Mouse (Mus musculus) MN1 (cell line): ENCODE measurements around the gene Nr3c2.

ENCODE experiments used
- DNase-seq: peaks from one replicate; pipeline ENCODE4 v3.0.0-alpha.2; 2016; ENCODE audit warnings: low spot score

Nr3c2 gene

DNA sequence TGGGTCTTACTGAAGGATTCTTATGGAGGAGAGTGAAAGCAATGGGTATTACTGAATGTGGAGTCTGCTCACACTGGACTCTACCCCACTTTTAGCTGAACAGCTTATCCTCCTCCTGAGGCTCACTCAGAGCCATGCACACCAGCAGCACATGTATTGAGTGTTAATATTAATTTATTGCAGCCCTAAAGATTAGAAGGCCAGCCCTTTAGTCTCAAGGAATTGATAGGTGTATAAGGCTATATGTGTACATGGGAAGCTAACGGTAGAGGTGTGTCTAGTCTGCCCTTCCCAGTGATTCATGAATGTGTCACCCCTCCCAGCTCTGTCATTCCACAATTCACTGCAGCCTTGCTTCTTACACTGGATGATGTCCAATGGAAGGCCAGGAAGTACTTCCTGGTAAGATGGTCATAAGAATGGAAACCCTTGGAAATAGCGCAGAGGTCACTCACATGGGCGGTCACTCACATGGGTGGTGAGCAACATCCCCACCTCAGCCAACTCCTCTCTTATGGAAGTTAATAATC is 156.3 kb downstream of the Nr3c2 start:
- no peak for DNase-seq

DNA sequence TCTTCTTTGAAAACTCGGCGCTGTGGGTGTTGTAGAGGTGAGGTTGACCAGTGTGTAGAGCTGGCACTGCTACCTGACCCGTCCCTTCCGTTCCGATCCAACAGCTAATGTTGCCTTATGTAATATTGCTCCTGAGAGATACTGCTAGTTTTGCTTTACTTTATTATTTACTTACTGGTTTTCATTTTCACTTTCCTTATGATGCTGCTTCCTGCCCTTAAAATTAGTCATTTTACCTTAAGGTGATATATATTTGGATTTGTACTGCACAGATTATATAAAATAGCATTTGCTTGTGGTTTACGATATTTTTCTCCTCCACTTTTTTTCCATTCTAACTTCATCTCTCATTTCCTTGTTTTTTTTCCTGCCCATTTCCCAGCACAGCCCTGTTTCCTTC is 157.6 kb downstream of the Nr3c2 start:
- DNase-seq: no peak

DNA sequence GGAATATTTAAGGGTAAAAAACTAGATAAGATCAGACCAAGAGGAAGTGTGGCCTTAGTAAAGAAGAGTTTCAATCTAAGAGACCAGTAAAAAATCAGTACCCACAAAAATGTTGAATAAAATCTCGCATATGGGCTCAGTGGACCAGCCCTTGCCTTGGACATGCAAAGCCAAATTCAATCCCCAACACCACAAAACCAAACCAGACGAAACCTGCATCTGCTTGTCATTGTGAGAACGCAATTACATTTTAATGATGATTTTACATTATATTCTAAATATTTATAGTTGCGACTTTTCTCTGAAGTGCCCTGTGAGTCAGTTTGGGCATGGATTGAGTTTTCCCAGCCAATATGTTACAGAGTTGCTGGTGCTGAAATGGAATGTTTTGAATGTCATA is 183.4 kb downstream of the Nr3c2 start:
- DNase-seq: no peak

DNA sequence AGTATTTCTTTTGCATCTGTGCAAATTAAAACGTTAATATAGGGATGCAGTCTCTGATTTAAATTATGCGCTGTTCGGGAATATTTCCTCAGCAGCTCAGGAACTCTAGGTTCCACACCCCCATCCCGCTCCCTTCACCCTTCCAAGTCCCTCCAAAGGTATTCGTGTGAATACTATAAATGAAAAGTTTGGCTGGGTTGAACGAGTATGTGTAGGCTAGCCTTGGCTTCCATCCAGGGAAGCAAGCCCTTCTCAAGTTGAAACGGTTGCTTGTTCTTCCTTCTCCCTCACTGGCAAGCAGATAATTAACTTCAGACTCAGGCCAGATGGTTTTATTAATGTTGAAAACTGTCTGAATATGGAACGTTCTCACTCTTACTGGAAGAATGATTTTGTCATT is 186.8 kb downstream of the Nr3c2 start:
- no peak for DNase-seq

DNA sequence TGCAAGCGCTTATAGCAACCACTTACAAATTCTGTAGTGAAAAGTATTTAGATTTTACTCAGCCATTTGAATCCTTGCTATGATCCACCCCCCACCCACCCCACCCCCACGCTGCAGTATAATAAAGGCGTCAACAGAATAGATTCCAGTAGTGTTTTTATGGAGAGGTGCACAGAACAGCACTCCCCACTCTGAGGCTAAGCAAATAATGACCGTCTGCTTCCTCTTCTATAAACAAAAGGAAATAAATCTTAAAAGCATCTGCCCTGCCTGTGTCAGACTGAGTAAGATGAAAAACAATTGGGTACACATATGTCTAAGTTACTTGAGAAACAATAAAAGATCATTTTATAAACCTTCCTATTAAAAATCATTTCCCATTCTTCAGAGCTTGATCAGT is 197.5 kb downstream of the Nr3c2 start:
- no peak for DNase-seq

DNA sequence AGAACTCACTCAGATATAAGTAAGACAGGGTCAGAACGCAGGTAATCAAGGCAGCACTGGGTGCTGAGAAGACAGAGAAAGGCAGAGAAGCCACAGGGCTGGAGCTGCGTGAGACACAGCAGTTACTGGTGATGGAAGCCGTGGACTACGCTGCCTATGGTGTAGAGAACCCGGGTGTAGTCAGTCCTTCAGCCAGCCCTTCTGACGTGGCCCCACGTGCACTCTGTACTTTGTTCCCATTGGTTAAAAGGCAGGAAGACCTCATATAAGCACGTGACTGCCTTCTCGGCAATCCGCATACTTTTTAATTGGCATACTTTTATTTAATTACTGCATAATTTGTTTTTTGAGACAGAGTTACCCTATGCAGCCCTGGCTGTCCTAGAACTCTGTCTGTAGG is 198.9 kb downstream of the Nr3c2 start:
- no peak for DNase-seq

DNA sequence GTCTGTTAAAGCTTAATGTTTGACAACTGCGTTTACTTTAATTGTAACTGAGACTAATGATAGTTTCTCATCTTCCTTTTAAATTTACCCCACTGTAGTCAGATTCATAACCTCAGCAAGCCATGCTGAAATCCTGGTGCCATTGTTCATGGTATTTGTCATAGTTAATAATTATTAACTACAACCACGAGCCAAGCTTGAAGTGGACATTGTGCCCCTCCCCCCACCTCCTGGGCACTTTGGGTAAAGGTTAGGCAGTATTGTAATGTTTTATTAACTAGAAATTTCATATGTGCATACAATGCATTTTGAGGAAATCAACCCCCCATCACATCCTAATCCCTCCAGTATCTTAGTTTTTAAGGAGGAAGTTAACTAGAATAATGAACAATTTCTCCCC is 201.1 kb downstream of the Nr3c2 start:
- DNase-seq: no peak

DNA sequence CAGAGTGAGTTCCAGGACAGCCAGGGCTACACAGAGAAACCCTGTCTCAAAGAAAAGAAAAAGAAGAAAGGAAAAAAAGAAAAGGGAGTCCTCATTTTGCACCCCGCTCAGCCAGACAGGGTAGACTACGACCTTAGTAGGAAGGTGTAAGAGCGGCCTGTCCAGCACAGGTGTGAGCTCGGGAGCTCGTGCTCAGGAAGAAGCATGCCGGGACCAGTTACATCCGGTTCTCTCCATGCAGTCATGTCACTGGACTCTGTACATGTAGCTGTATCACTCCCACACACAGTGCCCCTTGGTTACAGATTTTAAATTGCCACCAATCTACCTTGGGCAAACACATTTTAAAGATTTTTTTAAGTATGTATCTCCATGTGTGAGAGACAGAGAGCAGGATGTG is 203.6 kb downstream of the Nr3c2 start:
- DNase-seq: no peak

DNA sequence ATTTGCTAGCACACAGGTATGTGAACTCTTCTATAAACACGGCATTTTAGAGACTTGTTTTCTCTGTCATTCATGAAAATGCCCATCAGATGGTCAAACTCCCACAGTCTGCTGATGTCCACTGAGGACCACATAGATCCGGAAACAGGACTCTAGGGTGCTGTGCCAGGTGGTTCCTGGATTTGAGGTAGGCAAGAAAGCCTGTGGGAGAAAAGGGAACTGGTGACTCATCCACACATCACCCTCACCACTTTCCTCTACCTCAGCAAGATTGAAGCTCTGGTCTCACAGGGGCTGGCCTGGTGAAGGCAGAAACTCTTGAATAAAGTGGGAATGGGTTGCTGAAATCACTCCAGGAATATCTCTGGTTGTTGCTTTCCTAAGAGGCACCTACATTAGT is 213.5 kb downstream of the Nr3c2 start:
- DNase-seq: no peak

DNA sequence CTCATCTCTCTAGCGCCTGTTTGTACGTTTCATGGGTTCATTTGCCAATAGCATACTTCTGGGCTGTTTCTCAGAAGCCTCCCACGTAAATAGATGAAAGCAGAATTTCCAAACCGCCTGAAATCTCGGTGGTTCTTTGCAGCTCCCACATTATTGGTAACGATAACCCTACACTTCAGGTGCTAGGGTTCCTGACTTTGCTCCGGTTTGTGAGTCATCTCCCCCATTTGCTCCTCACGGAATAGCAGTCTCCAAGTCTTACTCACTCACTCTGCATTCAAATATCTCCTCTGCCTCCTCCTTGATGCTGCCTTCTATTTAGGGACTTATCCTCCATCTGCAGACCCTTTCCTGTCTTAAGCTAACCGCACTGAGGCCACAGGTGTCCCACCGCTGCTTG is 215.5 kb downstream of the Nr3c2 start:
- DNase-seq: no peak

DNA sequence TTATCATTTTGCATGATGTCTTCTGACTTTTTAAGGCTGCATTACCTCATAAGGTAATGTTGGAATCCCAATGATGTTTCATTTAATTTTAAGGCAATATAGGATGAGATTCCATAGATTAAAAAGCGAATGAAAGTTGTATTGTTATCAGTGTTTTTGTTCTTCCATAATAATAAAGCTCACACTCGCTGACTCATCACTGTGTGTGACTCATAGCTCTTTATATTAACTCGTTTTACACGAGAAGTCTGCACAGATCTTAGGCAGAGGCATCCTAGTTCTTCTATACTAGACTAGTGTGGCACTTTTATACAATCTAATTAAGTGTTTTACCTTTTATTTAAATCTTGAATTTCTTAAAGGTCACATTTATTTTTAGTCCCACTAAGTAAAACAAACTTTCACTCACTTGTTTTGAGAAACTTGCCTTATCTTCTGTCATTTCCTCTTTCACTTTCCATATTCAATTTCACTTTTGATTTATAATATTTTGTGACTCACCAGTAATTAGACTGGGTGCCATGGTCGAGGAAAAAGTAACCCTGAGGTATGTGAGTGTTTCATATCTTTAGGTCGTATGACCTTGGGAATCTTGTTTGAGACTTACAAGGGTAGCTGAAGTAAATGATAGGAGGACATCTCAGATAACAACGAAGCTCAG is 217.3 kb downstream of the Nr3c2 start:
- no peak for DNase-seq

DNA sequence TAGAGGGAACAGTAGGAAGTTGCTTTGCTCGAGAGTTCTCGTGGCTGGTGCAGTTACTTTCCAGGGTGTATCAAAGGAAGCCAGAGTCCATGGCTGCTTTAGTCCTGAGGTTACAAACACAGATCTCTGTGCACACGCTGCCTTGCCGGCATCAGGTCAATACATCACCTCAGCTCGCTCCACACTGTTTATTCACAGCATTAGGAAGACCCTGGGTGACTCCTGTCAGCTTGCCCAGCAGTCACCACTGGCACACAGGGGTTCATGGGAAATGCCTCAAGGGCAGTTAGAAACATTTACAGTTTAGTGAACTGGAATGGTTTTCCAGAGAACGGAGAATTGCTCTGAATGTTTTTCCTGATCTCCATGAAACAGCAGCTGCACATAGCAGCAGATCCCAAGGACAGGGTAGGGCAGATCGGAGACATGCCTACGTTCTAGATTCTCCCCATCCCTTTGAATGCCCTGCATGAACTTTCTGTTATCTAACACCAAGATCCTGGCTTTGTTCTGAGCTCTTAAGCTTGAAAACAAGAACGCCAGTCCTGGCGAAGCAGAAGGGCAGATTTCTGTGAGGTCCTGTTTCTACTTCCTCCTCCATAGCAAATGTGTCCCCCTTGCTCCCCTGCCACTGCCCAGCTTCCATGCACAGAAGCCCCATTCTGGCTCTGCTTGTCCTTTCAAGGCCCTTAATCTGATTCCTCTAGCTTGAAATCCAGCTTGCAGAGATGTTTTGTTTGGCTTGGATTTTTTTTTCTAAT is 221.7 kb downstream of the Nr3c2 start:
- DNase-seq: no peak

DNA sequence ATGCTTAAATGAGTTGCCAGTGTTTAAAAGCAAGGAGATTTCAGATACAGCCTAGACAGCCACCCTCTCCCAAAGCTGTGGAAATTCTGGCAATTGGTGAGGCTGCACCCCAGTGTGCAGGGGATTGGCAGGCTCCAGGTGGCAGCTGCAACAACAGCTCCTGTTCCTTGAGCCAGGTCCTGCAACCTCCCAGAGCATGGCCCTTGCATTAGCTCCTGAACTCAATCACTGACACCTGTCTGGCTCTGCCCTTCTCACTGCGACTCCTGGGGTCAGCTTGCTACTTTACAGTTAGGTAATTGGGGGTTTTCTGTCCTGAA is 222.3 kb downstream of the Nr3c2 start:
- no peak for DNase-seq

DNA sequence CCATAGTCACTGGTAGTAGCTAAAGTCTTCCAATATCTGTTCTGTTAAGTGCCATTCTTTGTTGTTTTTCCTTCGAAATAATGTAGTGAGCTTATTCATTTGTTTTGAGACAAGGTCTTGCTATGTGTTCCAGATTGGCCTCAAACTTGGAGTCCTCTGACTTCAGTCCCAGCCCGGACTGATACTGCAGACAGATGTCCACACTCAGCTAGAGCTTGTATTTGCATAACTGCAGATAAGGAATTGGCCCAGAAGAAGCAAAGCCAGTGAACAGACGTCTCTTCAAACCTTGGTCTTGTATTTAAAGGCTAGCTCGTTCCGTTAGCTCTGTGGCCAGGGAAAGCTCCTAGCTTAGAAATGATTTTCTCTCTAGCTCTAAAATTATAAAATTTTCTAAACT is 223.1 kb downstream of the Nr3c2 start:
- DNase-seq: no peak

DNA sequence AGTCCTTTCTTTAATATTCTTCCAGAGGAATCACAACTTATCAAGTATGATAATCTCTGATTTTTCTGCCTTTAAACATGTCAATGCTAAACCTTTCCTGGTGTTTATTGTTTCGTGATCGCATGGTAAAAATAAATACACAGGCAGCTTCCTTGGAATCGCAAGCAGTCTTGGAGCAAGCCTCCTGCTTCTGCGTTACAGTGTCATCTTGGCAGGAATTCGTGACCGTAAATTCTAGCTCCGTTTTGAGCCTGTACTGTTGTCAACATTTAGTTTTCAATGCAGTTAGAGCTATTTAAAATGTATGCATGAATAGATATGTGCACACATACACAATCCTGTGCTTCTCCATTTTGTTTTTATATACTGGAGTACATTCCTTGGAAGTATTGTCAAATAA is 226.5 kb downstream of the Nr3c2 start:
- DNase-seq: no peak

DNA sequence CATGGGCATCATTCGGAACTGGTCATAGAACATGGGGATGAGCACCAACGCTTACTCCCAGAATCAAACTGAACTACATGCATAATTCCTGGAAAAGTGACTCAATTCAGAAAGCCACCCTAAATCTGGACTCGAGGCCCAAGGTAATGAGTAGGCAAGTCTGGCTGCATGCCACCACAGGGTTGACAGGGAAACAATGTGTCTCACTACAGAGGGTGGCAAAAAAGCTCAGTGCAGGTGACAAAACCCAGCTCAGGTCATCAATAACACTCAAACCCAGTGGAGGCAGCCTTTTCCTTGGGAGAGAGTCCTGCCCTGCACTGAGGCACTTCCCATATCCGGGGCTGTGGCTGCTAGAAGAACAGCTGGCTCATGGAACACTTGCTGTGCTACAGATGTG is 228.8 kb downstream of the Nr3c2 start:
- no peak for DNase-seq

DNA sequence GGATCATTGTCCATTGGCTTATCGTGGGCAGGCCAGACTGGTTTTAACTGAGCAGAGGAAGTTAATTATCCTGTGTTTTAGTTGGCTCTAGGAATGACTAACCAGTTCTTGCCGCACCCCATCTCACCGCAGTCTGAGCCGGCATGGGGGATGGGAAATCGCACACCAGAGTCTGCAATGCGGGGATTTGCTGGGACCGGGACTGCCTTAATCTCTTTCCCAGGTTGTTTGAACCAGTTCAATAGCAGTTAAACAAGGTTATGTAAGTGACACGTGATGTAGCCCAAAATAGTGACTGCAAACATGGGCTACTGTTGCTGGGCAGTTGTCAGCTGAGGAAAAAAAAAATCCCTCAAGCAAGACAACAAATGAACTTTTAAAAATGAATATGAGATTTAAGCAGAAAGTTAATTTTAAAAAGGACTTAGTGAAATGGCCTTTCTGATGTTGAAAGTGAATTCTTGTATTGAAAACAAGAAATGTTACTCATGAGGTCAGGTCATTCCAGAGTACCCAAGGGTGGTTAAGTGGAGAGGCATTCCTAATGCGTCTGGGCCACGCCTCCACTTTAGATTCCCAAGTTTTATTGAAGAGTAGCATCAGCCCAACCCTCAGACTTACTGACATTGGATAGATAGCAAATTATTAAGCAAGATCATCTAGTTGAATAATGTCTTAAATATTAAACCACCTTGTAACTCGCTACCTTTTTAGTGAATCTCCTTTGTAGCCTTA is 233.8 kb downstream of the Nr3c2 start:
- no peak for DNase-seq

DNA sequence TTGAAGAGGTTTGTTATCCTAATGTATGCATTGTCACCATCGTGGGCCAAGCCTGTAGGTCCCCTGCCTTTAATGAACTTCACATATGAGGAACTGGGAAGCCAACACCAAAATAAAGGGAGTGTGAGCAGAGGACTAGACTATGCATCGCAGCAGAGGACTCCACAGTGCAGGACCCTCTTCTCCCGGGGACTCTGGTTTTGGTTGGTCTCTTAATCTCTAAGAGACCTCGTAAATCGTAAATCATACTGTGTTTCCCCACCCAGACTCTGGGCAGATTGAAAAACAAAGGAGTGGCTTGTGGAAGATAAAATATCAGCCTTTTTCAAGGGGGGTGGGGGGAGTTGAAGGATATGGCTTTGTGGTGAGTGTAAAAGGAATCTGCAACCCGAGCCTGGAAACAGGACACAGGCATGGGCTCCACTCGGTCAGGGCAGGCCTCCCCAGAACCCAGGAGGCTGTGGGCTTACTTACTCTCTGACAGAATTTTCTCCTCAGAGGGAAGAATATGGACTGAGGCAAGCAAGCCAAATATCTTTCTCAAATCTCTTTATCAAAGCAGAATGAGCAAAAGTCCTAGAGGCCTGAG is 234.6 kb downstream of the Nr3c2 start:
- DNase-seq: no peak

DNA sequence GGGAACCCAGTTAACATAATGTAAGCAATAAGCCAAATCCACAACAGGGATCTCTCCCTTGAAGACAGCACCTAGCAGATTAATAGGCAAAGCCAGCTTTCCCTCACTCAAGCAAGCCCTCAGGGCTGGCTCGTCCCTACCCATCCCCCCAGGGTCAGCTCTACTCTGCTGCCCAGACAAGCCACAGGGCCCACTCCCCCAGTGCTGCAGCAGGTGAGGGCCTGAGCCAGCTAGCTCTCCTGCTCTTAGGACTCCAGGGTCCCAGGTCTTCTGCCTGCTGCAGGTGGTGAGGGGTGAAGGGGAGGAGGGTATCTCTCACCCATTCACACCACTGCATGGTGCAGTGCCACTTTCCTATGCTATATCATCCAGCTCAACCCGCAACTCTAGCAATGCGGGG is 246.0 kb downstream of the Nr3c2 start:
- DNase-seq: no peak

DNA sequence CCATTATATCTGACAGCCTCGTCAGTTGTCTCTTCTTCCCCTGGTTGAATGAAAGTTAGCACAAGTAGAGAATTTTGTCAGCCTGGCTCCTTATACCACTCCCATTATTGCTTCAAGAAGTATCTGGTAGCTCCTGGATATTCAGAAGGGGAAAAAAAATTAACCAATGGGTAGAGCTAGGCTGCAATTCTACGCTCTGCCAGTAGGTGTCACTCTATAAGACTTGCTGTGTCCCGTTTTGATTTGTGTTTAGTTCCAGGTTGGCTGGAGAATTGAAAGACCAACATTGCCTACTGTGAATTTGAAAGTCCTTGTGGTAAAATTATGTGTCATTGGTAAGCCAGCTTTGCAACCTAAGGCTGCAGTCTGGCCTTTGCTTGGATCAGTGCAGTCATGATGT is 255.3 kb downstream of the Nr3c2 start:
- no peak for DNase-seq

DNA sequence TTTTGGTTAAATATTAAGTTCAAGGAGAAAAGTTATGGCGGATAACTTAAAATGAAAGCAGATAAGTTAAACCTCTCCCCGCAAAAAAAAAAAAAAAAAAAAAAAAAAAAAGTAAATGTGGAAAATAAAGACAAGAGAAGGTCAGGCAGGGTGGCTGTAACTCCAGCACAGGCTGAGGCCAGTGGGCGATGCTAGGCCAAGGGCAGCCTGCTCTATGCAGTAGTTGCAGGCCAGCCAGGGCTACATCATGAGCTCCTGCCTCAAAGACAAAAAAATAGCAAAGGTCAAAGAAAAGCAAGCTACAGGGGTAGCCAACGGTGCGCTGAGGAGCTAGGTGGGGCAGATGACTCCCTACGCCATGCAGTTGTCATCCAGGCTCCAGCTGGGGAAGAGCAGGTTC is 270.1 kb downstream of the Nr3c2 start:
- DNase-seq: no peak

DNA sequence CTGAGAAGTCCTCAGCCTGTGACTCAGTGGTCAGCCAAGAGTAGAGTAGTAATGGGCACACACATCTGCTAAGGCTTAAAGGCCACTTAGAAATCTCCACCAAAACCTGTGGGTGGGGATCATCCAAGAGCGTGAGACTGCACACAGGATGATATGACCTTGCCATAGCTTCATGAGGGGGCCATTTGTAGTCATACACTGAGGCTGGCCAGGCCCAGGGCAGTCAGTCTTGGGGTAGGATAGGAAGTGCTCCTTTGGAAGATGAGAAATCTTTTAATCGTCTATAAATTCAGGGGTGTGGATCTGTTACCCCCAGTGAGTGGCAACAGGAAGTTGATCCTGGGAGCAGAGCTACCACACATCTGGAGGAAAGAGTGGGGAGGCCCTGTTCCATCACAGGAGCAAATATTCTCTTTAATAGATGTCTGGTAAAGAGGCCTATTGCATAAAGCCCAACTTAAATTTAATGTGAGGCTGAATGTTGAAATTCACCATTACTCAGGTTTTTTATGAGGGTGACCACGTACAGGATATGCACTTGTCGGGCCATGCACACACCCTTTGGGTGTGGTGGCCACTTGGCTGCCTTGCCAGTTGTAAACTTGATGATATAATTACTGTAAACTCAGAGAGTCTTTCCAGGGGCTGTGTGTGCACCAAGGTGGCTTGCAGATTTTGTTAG is 270.7 kb downstream of the Nr3c2 start:
- DNase-seq: no peak

DNA sequence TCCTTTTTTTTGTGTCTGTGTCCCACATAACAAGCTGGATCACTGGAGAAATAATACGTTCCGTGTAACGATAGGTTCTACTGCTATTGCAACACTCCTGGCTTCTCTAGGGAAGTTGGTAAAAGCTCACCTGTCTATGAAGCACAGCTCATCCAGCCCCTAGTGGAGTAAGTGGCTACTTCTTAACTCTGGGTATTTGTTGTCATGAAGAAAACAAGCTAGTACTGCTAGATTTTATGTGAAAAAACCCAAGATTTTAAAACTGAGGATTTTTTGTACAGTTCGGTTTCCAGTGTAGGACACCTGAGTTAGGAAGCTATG is 271.2 kb downstream of the Nr3c2 start:
- DNase-seq: no peak
